Mouse (Mus musculus): ENCODE measurements at regions not wholly inside any gene's neighbourhood (a gene's known extent, or its start where the extent isn't known, plus 50 kb on each side); places are given as distances from the start of the nearest gene placed in this dataset.

DNA sequence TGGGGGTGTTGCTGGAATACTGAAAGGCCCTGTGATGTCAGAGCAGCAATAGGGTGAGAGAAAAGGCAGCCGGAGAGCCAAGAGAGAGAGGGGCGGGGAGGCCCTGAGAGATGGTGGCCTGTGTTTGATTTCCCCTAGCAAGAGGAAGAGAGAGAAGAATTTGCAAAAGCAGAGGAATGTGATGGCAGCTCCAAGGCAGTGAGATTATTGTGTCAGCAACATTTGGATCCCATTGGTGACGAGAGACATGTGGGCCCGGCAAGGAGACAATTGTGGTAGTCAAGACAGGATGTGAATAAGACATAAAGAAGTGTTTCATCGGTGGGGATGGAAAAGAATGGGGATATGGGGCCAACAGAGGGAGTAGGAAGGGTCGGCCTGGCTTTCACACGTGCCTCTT is 138.3 kb downstream of the Zfp36l1 start:
- Histone ChIP-seq H3K27me3 (no peaks in the 10 kb centered on the region), H3K9ac (no peak overlapping the region), H3K4me1 (replicated peaks) (peaks cover 27% of the 10 kb centered on the region), H3K4me3 (replicated peaks) (no peak overlapping the region), H3K27ac (peak overlapping the region; percentile 36; the same call in 1 of the 2 replicates), H3K4me2 (no peak overlapping the region), H3K9me3 (replicated peaks) (no peaks in the 10 kb centered on the region), H3K36me3 (no peaks in the 10 kb centered on the region)
- WGBS (ENCODE audit: insufficient replicate concordance) = 58% methylated on average over 7 of the region's 7 CpGs
- ATAC-seq (ENCODE audit: low read depth) = no peak
- no peak for DNase-seq

DNA sequence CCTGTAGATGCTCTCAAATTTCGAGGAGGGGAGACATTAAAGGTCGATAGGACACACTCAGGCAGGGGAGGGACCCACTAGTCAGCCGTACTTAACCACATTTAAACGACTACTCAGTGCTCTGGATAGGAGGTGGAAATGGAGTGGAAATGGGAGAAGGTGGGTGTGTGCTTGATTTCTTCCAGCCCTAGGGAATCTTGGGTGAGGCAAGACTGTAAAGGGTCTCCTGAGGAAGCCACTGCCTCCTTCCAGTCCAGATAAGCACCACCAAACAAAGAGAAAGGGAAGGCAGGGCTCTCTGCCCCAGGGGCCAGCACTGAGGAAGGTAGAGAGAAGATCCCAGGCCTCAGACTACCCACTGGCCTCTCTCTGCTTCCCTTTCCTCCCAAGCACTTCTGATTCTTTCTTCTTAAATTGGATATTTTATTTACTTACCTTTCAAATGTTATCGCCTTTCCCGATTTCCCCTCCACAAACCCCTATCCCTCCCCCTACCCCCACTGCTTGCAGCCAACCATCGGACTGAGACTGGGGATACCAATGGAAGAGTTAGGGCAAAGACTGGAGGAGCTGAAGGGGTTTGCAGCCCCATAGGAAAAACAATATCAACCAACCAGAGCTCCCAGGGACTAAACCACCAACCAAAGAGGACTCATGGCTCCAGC is 139.1 kb downstream of the Zfp36l1 start:
- Histone ChIP-seq H3K27me3 (no peaks in the 10 kb centered on the region), H3K4me3 (replicated peaks) (no peak overlapping the region), H3K4me1 (replicated peaks) (peaks cover 29% of the 10 kb centered on the region), H3K27ac (no peak overlapping the region), H3K9me3 (replicated peaks) (no peaks in the 10 kb centered on the region), H3K4me2 (no peak overlapping the region), H3K9ac (no peak overlapping the region), H3K36me3 (no peaks in the 10 kb centered on the region)
- ATAC-seq (ENCODE audit: low read depth) (no peak), DNase-seq (no peak)
- 60% methylated on average over 7 of the region's 7 CpGs for WGBS (ENCODE audit: insufficient replicate concordance)

DNA sequence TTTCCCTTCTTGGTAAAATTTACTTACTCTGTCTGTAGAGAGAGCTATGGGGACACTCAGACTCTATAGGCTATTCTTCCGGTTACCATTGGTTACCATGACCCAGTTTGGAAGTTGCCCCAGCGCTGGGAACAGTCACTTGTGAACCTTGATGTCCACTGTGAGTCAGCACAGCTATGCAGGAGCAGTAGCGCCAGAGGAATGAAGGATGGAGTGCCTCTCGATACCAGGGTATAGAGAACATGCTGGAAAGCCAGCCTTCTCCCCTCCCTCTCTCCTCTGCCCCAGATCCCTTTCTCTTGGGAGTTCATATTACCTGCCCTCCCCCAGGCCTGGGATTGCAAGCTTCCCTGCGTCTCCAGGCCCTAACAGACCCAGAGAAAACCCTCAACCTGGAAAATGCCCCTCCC is 141.8 kb downstream of the Zfp36l1 start:
- no peaks in the 10 kb centered on the region for H3K9me3 ChIP-seq (replicated peaks)
- ATAC-seq (ENCODE audit: low read depth) = no peak
- H3K4me3 ChIP-seq (replicated peaks) = no peak overlapping the region
- H3K27me3 ChIP-seq = no peaks in the 10 kb centered on the region
- H3K4me1 ChIP-seq (replicated peaks) = peaks cover 44% of the 10 kb centered on the region
- 48% methylated on average over 5 of the region's 5 CpGs for WGBS (ENCODE audit: insufficient replicate concordance)
- no peak overlapping the region for H3K27ac ChIP-seq
- no peak for DNase-seq
- no peak overlapping the region for H3K9ac ChIP-seq
- no peak overlapping the region for H3K4me2 ChIP-seq
- no peaks in the 10 kb centered on the region for H3K36me3 ChIP-seq

DNA sequence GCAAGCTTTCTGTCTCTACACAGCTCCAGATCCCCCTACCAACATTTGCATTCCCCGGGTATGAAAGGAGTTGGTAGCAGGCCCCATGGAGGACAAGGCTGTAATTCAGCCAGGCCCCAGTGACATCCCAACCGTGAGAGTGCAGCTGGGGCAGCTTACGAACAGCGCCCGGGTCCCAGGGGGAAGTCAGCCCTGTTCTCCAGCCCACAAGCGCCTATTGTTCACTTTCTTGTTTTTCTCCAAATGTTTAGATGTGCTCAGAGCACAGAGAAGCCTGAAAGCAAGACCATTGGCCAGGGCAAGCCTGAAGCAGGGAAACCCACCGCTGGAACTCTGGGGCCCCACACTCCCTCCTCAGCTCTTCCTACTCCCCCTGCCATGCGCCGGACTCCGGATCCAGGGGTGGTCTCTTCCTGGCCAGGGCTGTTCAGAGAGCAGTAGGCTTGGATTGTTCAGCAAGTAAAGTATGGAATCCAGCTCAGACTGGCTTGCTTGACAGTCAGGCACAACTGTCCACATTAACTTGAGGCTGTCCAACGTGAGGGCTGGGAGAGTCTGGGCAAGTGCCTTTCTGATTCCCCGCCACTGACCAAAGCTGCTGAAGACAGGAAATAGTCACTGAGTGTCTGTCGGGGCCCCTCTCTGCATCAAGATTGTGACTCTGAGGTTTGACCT is 142.4 kb downstream of the Zfp36l1 start:
- no peak overlapping the region for H3K27ac ChIP-seq
- no peak overlapping the region for H3K4me3 ChIP-seq (replicated peaks)
- H3K4me1 ChIP-seq (replicated peaks) = peaks cover 50% of the 10 kb centered on the region
- 0 out of 2 replicates have a peak, but pooled peaks cover 2% of the 10 kb centered on the region for H3K27me3 ChIP-seq
- no peak overlapping the region for H3K9ac ChIP-seq
- H3K4me2 ChIP-seq = no peak overlapping the region
- H3K36me3 ChIP-seq = no peaks in the 10 kb centered on the region
- H3K9me3 ChIP-seq (replicated peaks) = no peaks in the 10 kb centered on the region
- ATAC-seq (ENCODE audit: low read depth) (no peak), DNase-seq (no peak)
- WGBS (ENCODE audit: insufficient replicate concordance) = 31% methylated on average over 13 of the region's 13 CpGs

DNA sequence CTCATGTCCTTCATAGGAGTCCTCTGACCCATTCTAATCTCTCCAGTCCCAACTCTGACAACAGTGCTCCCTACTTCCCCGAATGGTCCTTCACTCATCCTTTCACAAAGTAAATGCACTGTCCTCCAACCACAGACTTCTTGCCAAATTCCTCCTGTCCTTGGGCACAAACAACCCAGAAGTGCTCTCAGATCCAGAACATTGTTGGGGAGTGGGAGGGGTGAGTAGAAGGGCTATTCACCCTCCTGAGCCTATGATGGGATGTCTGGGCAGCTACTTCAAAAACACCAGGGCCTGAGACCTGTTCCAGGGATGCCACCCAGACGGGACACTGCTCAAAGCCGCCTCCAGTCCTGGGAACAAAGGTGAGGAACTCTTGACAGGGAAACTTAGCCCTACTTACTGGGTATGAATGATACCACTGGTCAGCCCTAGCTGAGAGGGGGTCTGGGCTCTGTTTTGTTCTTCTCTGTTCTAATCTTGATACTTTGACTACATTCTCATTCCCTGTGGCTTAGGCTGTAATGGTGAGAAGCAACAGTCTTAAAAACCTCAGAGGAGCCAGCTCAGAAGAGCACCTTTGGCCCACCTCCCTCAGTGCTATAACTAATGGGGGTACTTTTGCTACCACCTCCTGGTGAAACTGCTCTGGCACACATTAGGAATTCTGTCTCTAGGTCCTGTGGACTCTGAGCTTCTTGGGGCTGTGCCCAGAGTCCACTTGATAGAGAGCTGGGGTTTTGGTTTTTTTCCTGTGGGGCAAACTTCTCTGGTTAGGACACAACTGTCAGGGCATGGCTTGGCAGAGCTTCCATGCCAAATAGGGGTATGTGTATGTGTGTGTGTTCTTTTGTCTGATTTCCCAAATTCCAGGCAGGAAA is 143.2 kb downstream of the Zfp36l1 start:
- Histone ChIP-seq H3K9ac (no peak overlapping the region), H3K27me3 (0 out of 2 replicates have a peak, but pooled peaks cover 4% of the 10 kb centered on the region), H3K4me3 (replicated peaks) (no peak overlapping the region), H3K36me3 (no peaks in the 10 kb centered on the region), H3K9me3 (replicated peaks) (no peaks in the 10 kb centered on the region), H3K4me2 (no peak overlapping the region), H3K27ac (no peak overlapping the region), H3K4me1 (replicated peaks) (peaks cover 57% of the 10 kb centered on the region)
- 63% methylated on average over 3 of the region's 3 CpGs for WGBS (ENCODE audit: insufficient replicate concordance)
- ATAC-seq (ENCODE audit: low read depth) = no peak
- DNase-seq = no peak

DNA sequence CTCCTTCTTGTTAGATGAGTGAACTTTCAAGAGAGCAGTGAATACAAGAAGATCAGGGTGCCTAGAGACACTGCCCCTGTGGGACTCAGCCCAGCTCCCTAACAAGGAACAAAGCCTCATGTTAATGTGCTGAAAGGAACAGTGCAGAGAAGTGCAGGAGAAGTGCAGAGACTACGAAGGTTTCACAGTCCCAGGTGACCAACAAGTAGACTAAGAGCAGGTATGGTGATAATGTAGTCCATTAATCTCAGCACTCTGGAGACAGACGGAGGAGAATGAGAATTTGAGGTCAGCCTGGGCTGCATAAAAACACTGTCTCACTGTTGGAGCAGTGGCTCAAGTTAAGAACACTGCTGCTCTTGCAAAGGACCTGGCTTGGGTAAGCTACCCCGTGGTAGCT is 144.1 kb downstream of the Zfp36l1 start:
- no peak for DNase-seq
- WGBS (ENCODE audit: insufficient replicate concordance) = 65% methylated on average over 3 of the region's 3 CpGs
- no peak overlapping the region for H3K27ac ChIP-seq

DNA sequence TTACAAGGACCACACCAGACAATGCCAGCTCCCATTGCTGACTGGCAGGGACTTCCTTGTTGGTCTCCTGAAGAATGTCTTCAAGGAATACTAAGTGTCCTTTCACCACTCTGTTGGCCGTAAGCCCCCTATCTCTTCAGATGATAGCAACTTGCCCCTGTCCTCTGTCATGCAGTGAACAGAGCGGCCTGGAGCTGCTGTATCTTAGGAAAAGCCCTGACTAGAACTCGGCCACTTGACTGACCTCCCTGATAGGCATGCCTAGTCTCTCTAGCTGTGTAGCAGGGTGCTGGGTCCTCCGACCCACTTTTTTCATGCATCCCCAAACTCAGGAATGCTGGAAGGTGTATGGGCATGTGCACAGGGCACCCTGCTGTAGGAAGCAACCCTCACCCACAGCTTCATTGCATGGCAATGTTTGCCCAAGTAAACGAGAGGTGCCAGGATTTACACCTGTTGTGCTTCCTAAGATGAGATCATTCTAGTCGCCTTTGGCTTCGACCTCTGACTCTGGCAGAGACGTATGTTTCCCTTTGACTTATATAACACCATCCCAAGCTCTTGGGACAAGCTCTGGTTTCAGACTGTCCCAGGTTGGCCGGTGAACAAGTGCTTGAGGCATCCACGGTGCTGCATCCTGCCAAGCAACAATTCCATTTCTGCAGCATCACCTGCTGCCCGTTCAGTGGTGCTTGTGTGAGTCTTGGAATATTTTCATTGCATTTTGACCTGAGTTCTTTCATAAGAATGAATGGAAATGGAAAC is 145.1 kb downstream of the Zfp36l1 start:
- H3K27me3 ChIP-seq = 0 out of 2 replicates have a peak, but pooled peaks cover 4% of the 10 kb centered on the region
- peaks cover 60% of the 10 kb centered on the region for H3K4me1 ChIP-seq (replicated peaks)
- H3K36me3 ChIP-seq = no peaks in the 10 kb centered on the region
- DNase-seq (no peak), ATAC-seq (ENCODE audit: low read depth) (no peak)
- H3K4me2 ChIP-seq = no peak overlapping the region
- H3K9me3 ChIP-seq (replicated peaks) = no peaks in the 10 kb centered on the region
- 65% methylated on average over 11 of the region's 11 CpGs for WGBS (ENCODE audit: insufficient replicate concordance)
- no peak overlapping the region for H3K9ac ChIP-seq
- no peak overlapping the region for H3K27ac ChIP-seq
- H3K4me3 ChIP-seq (replicated peaks) = no peak overlapping the region

More for the DNA sequence above, 144.1 kb downstream of the Zfp36l1 start:
- no peak overlapping the region for H3K4me2 ChIP-seq
- H3K36me3 ChIP-seq = no peaks in the 10 kb centered on the region
- 0 out of 2 replicates have a peak, but pooled peaks cover 4% of the 10 kb centered on the region for H3K27me3 ChIP-seq
- no peak for ATAC-seq (ENCODE audit: low read depth)
- H3K9ac ChIP-seq = no peak overlapping the region
- H3K4me1 ChIP-seq (replicated peaks) = peaks cover 57% of the 10 kb centered on the region
- H3K9me3 ChIP-seq (replicated peaks) = no peaks in the 10 kb centered on the region
- no peak overlapping the region for H3K4me3 ChIP-seq (replicated peaks)

DNA sequence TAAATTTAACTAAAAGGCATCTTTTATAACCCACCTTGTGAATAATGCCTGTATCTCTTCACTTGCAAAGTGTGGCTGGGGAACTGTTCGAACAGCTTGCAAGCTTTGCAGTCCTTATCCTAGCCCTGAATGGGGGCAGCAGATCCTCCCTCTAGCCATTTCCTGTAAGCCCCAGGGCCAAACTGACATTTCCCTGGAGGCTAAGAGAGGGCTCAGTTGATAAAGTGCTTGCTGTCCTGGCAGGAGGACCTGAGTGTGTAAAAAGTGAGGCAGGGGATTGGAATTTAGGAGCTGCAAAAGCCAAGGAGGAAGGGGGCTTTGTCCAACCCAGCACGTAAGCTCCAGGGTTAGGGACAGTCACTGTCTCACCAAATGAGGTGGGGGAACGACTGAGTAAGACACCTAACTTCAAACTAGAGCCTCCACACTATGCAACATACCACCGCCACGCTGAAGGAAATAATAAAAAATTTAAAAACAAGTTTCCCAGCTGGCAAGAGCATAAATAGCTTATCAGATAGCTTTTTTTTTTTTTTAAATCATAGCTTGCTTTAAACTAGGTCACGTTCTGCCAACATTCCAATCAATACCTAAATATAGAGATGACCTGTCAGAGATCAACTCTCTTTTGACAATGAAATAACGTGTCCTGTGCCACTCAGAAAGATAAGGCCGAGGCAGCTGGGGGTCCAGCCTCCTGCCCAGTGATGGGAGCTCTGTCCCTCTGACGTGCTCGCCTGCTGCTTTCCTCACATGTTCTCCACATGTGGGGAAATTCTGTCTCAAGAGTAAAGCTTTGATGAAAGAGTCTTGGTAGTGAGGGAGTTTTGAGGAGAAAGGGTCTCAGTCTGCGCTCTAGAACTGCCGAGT is 146.0 kb downstream of the Zfp36l1 start:
- no peaks in the 10 kb centered on the region for H3K9me3 ChIP-seq (replicated peaks)
- no peak for ATAC-seq (ENCODE audit: low read depth)
- H3K9ac ChIP-seq = no peak overlapping the region
- H3K27ac ChIP-seq = peak overlapping the region; percentile 45; the same call in 1 of the 2 replicates
- no peaks in the 10 kb centered on the region for H3K36me3 ChIP-seq
- H3K4me3 ChIP-seq (replicated peaks) = no peak overlapping the region
- H3K27me3 ChIP-seq = 0 out of 2 replicates have a peak, but pooled peaks cover 4% of the 10 kb centered on the region
- 36% methylated on average over 12 of the region's 12 CpGs for WGBS (ENCODE audit: insufficient replicate concordance)
- H3K4me1 ChIP-seq (replicated peaks) = peaks cover 55% of the 10 kb centered on the region
- DNase-seq = no peak
- H3K4me2 ChIP-seq = no peak overlapping the region

DNA sequence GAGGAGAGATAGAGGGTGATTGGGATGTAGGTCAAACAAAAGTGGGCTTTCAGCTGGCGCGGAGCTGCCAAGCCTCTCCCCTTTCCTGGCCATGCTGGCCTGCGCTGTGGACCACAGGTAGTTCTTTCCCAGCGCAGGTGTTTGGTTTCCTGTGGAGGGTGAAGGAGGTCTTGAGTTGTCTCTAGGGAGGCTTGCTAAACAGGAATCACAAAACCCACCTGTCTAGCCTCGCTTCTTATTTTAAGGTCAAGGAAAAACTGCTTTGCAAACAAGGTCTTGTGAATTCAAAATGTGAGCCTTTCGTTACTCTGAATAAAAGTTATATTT is 146.6 kb downstream of the Zfp36l1 start:
- no peak for ATAC-seq (ENCODE audit: low read depth)
- 30% methylated on average over 6 of the region's 6 CpGs for WGBS (ENCODE audit: insufficient replicate concordance)
- no peak for DNase-seq
- peak overlapping the region; percentile 45; the same call in 1 of the 2 replicates for H3K27ac ChIP-seq
- peak overlapping the region; percentile 81 for H3K4me2 ChIP-seq
- H3K9ac ChIP-seq = peak overlapping the region; percentile 62; the same call in 1 of the 2 replicates
- peaks cover 49% of the 10 kb centered on the region for H3K4me1 ChIP-seq (replicated peaks)
- H3K9me3 ChIP-seq (replicated peaks) = no peaks in the 10 kb centered on the region
- 0 out of 2 replicates have a peak, but pooled peaks cover 4% of the 10 kb centered on the region for H3K27me3 ChIP-seq
- H3K4me3 ChIP-seq (replicated peaks) = peak overlapping the region; percentile 60; the same call in 1 of the 2 replicates
- no peaks in the 10 kb centered on the region for H3K36me3 ChIP-seq
